Mouse (Mus musculus) hindbrain, embryonic 13.5 days (tissue): ENCODE measurements around the gene Scrn3. TPM values are rescaled to one million over a fixed set of nuclear protein-coding genes. Genes with fewer than 3 reads are reported as not detected.

Source experiments
- ATAC-seq: fragments of 200-750 bp; cut with Nextera tagmentation; 2 replicates; pipeline ENCODE4 v1.8.0; 2017; ENCODE audit warnings: moderate TSS enrichment; ENCODE audit not compliant: low FRiP score
- H3K27ac ChIP-seq: fragments of 300-500 bp; sonication (generic); 2 replicates; pipeline ENCODE4 v1.5.1; 2015; ENCODE audit warnings: inconsistent platforms, mild to moderate bottlenecking, moderate library complexity
- H3K27me3 ChIP-seq: fragments of 300-500 bp; sonication (generic); 2 replicates; pipeline ENCODE4 v1.6.1; 2015; ENCODE audit warnings: mild to moderate bottlenecking, inconsistent platforms
- H3K36me3 ChIP-seq: fragments of 300-500 bp; sonication (generic); 2 replicates; pipeline ENCODE4 v1.6.1; 2015; ENCODE audit warnings: mild to moderate bottlenecking, inconsistent platforms
- H3K4me1 ChIP-seq: fragments of 300-500 bp; sonication (generic); replicated peaks from 2 replicates; pipeline ENCODE4 v1.6.1; 2015; ENCODE audit warnings: inconsistent platforms
- H3K4me2 ChIP-seq: fragments of 300-500 bp; sonication (generic); 2 replicates; pipeline ENCODE4 v1.6.1; 2015; ENCODE audit warnings: inconsistent platforms, mild to moderate bottlenecking, moderate library complexity
- H3K4me3 ChIP-seq: fragments of 300-500 bp; sonication (generic); 2 replicates; pipeline ENCODE4 v1.5.1; 2015; ENCODE audit warnings: mild to moderate bottlenecking, inconsistent platforms
- H3K9ac ChIP-seq: fragments of 300-500 bp; sonication (generic); 2 replicates; pipeline ENCODE4 v1.6.1; 2015; ENCODE audit warnings: mild to moderate bottlenecking, inconsistent platforms
- H3K9me3 ChIP-seq: fragments of 300-500 bp; sonication (generic); 2 replicates; pipeline ENCODE4 v1.6.1; 2016; ENCODE audit warnings: inconsistent platforms
- WGBS: fragments of 180-500 bp; shearing (Covaris S2); methylation state at CpG from one replicate; pipeline ENCODE4 v1.1.7; 2015; 5-methylcytosine and 5-hydroxymethylcytosine counted together
- polyA plus RNA-seq: library from polyadenylated mRNA; unstranded; fragments of >200 nt; fragmentation: Nextera tagmentation; extraction: Ambion mirVana; gene quantifications from 2 replicates; pipeline ENCODE4 v1.2.1, GENCODE M21; 2015

Gene Scrn3
- polyA plus RNA-seq, 1 experiment from 2014 or later: 9.9 TPM

DNA sequence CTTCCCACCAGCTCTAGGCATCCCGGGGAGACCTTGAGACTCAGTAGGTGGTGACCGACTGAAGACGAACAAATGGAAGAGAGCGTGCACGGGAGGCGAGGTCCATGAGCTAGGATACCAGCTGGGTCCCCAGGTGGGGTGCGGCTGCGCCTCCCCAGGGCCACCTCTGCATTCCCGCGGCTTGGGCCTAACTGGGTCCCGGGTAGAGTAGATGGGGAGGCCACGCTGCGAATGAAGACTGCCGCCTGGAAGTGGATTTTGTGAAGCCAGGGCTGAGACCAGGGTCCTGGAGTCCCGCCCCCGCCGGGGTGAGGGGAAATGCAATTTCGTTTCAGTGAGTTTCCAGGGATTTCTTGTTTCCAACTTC lies 34.7 kb upstream of the Scrn3 start:
- H3K27ac ChIP-seq: peak overlapping the region; percentile 70; the same call in 1 of the 2 replicates
- peak overlapping the region; percentile 42 for H3K4me2 ChIP-seq
- peaks cover 45% of the 10 kb centered on the region for H3K4me1 ChIP-seq
- no peaks in the 10 kb centered on the region for H3K36me3 ChIP-seq
- ATAC-seq: no peak
- H3K4me3 ChIP-seq: peak overlapping the region; percentile 28
- peak overlapping the region; percentile 55 for H3K9ac ChIP-seq
- H3K27me3 ChIP-seq: peaks cover 81% of the 10 kb centered on the region
- WGBS: 2% methylated on average over 18 of the region's 18 CpGs
- no peaks in the 10 kb centered on the region for H3K9me3 ChIP-seq

DNA sequence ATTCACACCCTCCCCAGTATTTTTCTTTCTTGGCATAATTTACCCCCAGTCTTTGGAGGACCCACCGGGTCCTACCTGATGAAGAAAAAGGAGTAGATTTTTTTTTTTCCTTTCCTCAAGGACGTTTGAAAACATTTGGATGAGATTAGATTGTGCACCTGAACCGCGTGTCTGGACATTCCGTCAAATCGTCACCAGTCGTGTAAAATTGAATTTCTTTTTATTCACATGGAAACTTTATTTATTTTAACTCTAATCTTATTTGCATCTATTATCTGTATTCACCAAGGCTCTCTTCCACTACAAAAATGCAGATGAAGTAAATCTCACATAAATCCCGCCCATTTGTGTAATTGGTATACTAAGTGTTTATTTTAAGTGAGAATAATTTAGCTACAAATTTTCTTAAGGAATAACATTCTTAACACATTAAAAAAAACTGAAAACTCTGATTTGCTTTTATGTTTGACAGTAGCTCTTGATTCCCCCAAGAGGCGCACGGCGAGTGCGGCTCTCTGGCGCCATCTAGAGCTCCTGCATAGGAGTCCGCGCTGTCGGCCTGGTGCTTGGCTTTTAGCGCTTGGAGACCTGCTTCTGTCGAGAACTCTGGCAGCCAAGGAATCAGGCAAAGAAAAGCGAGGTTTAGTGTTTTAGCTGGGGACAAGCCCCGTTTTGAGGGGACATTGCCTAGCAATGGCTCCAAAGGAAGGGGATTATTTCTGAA lies 34.1 kb upstream of the Scrn3 start:
- no peaks in the 10 kb centered on the region for H3K9me3 ChIP-seq
- H3K4me3 ChIP-seq: peak overlapping the region; percentile 28
- no peaks in the 10 kb centered on the region for H3K36me3 ChIP-seq
- H3K27me3 ChIP-seq: peaks cover 75% of the 10 kb centered on the region
- H3K4me2 ChIP-seq: peak overlapping the region; percentile 42
- WGBS: 2% methylated on average over 20 of the region's 20 CpGs
- no peak overlapping the region for H3K9ac ChIP-seq
- peaks cover 39% of the 10 kb centered on the region for H3K4me1 ChIP-seq
- H3K27ac ChIP-seq: peak overlapping the region; percentile 70; the same call in 1 of the 2 replicates
- ATAC-seq: no peak

DNA sequence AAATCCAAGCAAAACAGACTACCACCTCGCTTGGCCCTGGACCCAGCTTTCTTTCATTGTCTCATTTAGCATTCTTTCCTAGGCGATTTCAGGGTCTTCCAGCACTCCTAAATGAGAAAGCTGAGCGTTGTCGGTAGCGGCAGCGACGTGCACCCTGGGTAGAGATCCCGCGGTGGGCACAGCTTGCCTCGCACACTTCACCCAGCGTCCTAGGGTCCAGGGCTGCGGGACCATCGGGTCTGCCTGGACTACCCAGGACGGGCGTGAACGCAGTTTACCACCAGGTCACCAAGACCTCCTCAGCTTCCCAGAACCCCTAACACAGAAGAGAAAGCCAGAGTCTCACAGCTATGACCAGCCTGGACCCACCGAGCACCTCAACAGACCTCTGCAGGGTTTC lies 33.5 kb upstream of the Scrn3 start:
- Histone ChIP-seq H3K36me3 (no peaks in the 10 kb centered on the region), H3K4me3 (peak overlapping the region; percentile 19), H3K9me3 (no peaks in the 10 kb centered on the region), H3K27me3 (peaks cover 70% of the 10 kb centered on the region), H3K4me1 (peaks cover 33% of the 10 kb centered on the region), H3K4me2 (peak overlapping the region; percentile 42), H3K27ac (peak overlapping the region; percentile 27; the same call in 1 of the 2 replicates), H3K9ac (no peak overlapping the region)
- ATAC-seq: peak; percentile 33; the same call in 1 of the 2 replicates
- WGBS: 2% methylated on average over 17 of the region's 17 CpGs

DNA sequence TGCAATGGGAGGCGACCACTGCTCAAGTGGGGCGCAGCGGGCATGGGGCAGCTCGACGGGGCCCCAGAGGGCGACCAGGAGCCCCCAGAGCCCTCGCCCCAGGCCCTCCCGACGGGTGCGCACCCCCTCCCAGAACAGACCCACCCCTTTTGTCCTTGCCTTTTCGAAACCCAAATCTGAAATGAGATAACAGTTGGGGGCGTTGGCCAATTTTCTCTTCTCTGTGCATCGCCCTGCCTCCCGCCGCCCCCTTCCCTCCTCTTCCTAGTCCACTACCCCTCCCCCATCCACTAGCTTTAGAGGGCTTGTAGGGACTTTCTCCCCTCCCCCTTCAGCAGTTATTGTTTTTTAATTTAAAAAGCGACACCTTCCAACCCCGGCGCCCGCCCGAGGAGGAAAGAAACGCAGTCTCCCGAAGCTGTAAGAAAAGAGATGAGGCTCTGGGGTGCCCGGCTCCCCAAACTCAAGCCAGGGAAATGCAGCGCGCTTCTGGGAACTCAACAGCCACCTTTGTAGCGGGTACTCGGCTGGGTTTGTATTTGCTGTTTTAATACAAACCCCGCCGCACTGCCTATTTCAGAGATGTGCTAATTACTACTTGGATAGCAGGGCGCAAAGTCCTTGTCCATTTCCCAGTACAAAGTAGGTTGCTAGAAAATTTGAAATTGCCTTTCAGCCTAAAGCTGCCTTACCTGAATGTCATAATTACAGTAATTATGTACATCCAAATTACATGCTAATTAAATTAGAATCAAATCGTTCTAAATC lies 32.9 kb upstream of the Scrn3 start:
- no peaks in the 10 kb centered on the region for H3K36me3 ChIP-seq
- 1% methylated on average over 28 of the region's 31 CpGs for WGBS
- H3K4me1 ChIP-seq: peaks cover 27% of the 10 kb centered on the region
- H3K27ac ChIP-seq: peak overlapping the region; percentile 27; the same call in 1 of the 2 replicates
- 0 out of 2 replicates have a peak, but pooled peaks have one; percentile 14 for ATAC-seq
- H3K27me3 ChIP-seq: peaks cover 64% of the 10 kb centered on the region
- H3K4me3 ChIP-seq: peak overlapping the region; percentile 19
- peak overlapping the region; percentile 42 for H3K4me2 ChIP-seq
- no peaks in the 10 kb centered on the region for H3K9me3 ChIP-seq
- no peak overlapping the region for H3K9ac ChIP-seq

DNA sequence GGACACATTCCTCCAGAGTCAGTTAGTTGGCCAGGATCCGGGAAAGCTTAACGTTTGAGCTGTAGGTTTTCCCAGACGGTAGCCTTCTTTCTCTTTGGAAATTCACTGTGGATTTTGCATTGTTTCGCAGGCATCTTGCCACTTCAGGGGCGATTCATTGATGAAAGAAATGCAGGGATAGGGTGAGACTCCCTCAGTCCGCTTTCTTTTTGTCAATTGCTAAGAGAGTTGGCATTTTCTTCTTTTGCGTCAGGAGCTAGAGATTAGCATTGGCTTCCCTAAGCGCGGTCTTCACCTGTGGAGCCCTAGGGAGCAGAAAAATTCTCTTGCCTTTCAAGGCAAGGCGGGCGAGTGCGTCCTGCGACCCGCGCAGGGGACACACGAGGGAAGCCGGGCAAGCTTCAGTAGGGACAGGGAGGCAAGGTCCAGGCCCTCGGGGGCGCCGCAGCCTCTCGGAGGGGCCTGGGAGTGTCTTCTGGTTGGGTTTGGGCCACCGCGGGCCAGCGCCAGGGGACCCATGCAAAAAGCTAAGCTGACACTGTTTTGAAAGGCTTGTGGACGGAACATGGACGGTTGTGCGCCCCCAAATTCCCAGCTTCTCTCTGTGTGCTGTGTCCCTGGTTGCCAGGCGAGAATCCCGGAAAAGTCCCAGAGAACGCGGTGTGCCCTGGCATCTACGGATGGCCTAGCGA lies 31.9 kb upstream of the Scrn3 start:
- H3K9me3 ChIP-seq: no peaks in the 10 kb centered on the region
- ATAC-seq: no peak
- no peak overlapping the region for H3K27ac ChIP-seq
- peak overlapping the region; percentile 36 for H3K4me2 ChIP-seq
- H3K36me3 ChIP-seq: no peaks in the 10 kb centered on the region
- peak overlapping the region; percentile 11 for H3K4me3 ChIP-seq
- peak overlapping the region; percentile 43; the same call in 1 of the 2 replicates for H3K9ac ChIP-seq
- peaks cover 25% of the 10 kb centered on the region for H3K4me1 ChIP-seq
- 2% methylated on average over 33 of the region's 33 CpGs for WGBS
- H3K27me3 ChIP-seq: peaks cover 60% of the 10 kb centered on the region

DNA sequence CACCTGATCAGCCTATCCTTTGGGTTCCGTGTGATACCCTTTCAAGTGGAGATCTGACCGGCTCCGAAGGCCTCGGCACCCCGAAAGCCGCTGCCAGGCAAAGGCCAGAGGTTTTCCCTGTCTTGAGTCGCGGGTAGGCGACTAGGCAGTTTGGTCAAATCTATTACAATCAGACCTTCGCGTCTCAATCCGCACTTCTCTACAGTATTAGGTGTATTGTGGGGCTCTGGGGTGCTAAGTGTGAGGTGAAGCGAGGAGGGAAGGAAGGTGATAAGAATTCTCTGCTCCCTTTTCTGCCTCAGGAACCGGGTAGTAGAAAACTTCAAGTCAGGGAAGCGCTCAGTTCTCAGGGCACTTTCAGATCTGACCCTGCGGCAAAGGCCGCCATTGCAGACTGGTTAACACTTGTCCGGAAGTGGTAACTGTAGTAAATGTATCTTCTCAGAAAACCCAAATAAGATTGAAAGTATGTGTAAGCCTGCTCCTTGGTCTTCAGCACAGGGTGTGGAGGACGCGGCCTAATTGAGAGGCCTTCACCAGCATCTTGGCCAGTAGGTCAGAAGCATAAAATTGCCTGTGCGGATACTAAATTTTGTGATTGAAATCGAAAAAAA lies 31.2 kb upstream of the Scrn3 start:
- no peak overlapping the region for H3K9ac ChIP-seq
- H3K36me3 ChIP-seq: peaks cover 2% of the 10 kb centered on the region; the same call in 1 of the 2 replicates
- WGBS: 12% methylated on average over 22 of the region's 22 CpGs
- no peak for ATAC-seq
- peaks cover 55% of the 10 kb centered on the region for H3K27me3 ChIP-seq
- H3K4me2 ChIP-seq: peak overlapping the region; percentile 36; the same call in 1 of the 2 replicates
- peak overlapping the region; percentile 11 for H3K4me3 ChIP-seq
- H3K4me1 ChIP-seq: peaks cover 25% of the 10 kb centered on the region
- H3K9me3 ChIP-seq: no peaks in the 10 kb centered on the region
- H3K27ac ChIP-seq: no peak overlapping the region

DNA sequence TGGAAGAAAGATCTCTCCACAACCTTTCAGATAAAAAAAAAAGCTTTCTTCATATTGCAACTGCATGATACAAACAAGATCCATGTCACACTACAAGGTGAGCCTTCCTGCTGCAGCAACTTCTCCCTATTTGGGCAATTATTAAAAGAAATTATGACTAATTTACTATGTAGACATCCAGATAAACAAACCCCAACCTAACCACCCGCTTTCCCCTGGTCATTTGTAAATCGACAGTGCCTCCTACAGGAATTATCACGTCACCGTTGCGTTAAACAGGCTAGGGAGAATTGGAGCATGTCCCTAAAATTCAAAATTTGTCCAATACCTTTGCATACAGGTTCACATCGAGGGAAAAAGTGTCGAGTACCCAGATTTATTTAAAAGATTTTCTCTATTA lies 30.7 kb upstream of the Scrn3 start:
- no peak overlapping the region for H3K27ac ChIP-seq
- H3K27me3 ChIP-seq: peaks cover 52% of the 10 kb centered on the region
- peaks cover 25% of the 10 kb centered on the region for H3K4me1 ChIP-seq
- no peaks in the 10 kb centered on the region for H3K9me3 ChIP-seq
- H3K4me2 ChIP-seq: no peak overlapping the region
- ATAC-seq: no peak
- no peak overlapping the region for H3K4me3 ChIP-seq
- H3K9ac ChIP-seq: no peak overlapping the region
- peaks cover 2% of the 10 kb centered on the region; the same call in 1 of the 2 replicates for H3K36me3 ChIP-seq
- 13% methylated on average over 7 of the region's 7 CpGs for WGBS

DNA sequence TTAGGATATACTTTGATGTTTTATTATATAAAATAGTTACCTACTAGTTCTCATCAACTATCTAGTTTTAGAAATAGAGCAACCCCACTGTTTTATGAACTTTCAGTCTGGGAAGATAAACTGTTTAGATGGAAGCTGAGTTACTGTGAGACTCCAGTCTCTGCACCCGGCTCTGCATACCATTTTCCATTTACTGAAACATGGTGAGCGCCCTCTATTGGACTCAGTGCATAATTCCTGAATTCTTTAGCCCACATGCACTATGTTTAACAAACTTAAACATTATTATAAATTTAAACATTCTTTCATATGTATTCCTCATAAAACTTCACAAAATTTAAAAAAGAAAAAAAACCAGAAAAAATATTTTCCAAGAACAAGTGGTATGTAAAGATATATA lies 26.8 kb upstream of the Scrn3 start:
- H3K9me3 ChIP-seq: no peaks in the 10 kb centered on the region
- no peak overlapping the region for H3K27ac ChIP-seq
- no peak overlapping the region for H3K4me3 ChIP-seq
- H3K36me3 ChIP-seq: peaks cover 11% of the 10 kb centered on the region
- no peak overlapping the region for H3K4me2 ChIP-seq
- peaks cover 20% of the 10 kb centered on the region for H3K27me3 ChIP-seq
- no peak overlapping the region for H3K9ac ChIP-seq
- 14% methylated on average over 2 of the region's 2 CpGs for WGBS
- ATAC-seq: no peak
- H3K4me1 ChIP-seq: peaks cover 5% of the 10 kb centered on the region

DNA sequence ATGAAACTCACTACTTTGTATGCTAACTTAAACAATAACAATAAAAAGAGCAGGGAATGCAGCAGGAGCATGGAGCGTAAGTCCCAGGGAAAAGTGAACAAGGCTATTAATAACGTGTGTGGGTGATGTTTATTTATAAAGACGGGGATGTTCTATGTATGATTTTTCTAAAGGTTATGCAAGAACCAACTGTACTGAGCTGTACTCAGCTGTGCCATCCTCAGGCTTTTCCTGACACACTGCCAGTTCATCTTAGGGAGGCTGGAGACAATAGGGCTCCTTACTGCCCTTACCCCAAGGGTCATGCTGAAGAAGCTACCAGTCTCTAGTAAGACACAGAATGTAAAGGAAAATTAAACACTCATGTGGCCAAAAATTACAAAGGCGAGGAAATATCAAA lies 21.3 kb upstream of the Scrn3 start:
- Histone ChIP-seq H3K4me3 (no peak overlapping the region), H3K9me3 (no peaks in the 10 kb centered on the region), H3K9ac (no peak overlapping the region), H3K36me3 (peaks cover 36% of the 10 kb centered on the region), H3K27me3 (no peaks in the 10 kb centered on the region), H3K4me2 (no peak overlapping the region), H3K4me1 (no peaks in the 10 kb centered on the region), H3K27ac (no peak overlapping the region)
- WGBS: 91% methylated on average over 4 of the region's 4 CpGs
- ATAC-seq: no peak

DNA sequence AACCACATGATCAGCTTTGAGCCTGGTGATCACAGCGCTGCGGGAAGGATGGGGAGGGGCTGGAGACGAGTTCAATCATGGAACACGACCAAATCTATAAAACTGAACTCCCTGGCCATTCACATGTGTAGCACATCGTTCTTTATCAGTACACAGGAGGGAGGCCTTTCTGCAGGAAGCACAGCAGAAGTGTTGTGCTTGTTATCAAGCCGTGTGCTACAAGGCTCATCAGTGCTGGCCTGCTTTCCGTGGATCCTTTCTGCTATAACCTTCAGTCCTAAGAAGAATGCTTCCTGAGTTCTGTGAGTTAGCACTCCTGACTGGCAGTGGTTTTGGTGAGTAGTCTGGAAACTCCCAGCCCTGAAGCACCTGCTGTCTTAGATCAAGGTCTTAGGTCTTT lies 17.4 kb upstream of the Scrn3 start:
- no peak overlapping the region for H3K4me2 ChIP-seq
- 88% methylated on average over 7 of the region's 7 CpGs for WGBS
- H3K9ac ChIP-seq: no peak overlapping the region
- ATAC-seq: no peak
- H3K27ac ChIP-seq: no peak overlapping the region
- no peaks in the 10 kb centered on the region for H3K27me3 ChIP-seq
- no peaks in the 10 kb centered on the region for H3K9me3 ChIP-seq
- no peak overlapping the region for H3K4me3 ChIP-seq
- no peaks in the 10 kb centered on the region for H3K4me1 ChIP-seq
- peaks cover 34% of the 10 kb centered on the region for H3K36me3 ChIP-seq

DNA sequence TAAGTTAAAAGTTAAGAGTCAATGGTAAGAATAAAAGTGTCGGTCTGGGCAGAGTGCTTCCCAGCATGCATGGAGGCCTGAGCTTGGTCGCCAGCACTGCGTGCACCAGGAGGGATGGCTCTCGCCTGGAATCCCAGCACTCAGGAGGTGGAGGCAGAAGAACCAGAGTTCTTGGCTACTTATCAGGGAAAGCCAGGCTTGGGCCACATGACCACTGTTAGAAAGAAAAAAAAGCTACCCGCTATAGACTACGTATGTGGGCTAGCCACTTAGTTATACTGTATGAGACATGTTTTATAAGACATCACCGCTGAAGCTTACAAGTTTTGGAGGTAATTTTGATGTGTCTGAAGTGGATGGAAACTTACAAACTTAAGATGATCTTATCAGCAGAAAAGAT lies 14.2 kb upstream of the Scrn3 start:
- no peak overlapping the region for H3K4me2 ChIP-seq
- H3K27ac ChIP-seq: no peak overlapping the region
- 86% methylated on average over 7 of the region's 7 CpGs for WGBS
- H3K27me3 ChIP-seq: no peaks in the 10 kb centered on the region
- H3K4me3 ChIP-seq: no peak overlapping the region
- H3K36me3 ChIP-seq: peaks cover 39% of the 10 kb centered on the region
- no peak overlapping the region for H3K9ac ChIP-seq
- H3K9me3 ChIP-seq: no peaks in the 10 kb centered on the region
- H3K4me1 ChIP-seq: no peaks in the 10 kb centered on the region
- no peak for ATAC-seq

DNA sequence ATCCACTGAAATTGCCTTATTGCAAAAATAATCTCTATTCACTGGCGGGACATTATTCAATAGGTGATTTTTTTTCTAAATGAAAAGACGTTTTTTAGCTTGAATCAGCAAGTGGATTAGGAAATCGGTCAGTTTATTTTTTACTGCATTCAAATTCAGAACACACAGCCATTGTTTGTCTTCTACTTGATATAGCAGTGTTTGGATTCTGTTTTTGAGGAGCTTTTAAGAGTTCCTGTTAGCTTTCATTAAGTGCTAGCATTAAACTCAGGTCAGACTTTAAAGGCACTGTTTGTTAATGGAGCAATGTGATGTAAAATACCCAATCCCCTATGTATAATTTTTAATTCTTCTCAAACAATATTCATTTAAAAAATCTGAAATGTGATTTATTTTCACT lies 13.6 kb upstream of the Scrn3 start:
- no peaks in the 10 kb centered on the region for H3K4me1 ChIP-seq
- 77% methylated on average over 3 of the region's 3 CpGs for WGBS
- H3K4me2 ChIP-seq: no peak overlapping the region
- no peak overlapping the region for H3K4me3 ChIP-seq
- H3K9me3 ChIP-seq: no peaks in the 10 kb centered on the region
- ATAC-seq: no peak
- no peaks in the 10 kb centered on the region for H3K27me3 ChIP-seq
- H3K9ac ChIP-seq: no peak overlapping the region
- H3K27ac ChIP-seq: no peak overlapping the region
- peaks cover 44% of the 10 kb centered on the region for H3K36me3 ChIP-seq
